Mouse (Mus musculus) adrenal gland (tissue): ENCODE data around the gene Spsb2.

ENCODE experiments used
- intact Hi-C: fragments of 180-260 bp; cut with DNase I; formaldehyde crosslinking; loops from one replicate; pipeline ENCODE4 v1.15.1; 2025
- long read RNA-seq, 2 experiments: library from polyadenylated mRNA; unstranded; transcript quantifications; one replicate each; pipeline ENCODE4 v2.0.0; 2020; ENCODE audit warnings: borderline replicate concordance in 1 of 2; ENCODE audit not compliant: insufficient replicate concordance in 1 of 2

Gene Spsb2
- long read RNA-seq, experiment 1, transcript Spsb2-202 (3 exons, 1,219 nt) = major isoform, 11 of 18 reads
- long read RNA-seq, experiment 1, partial matches to known transcripts = 4 of 18 reads
- long read RNA-seq, experiment 1, other reads (novel, unspliced or antisense) = 2 of 18 reads
- long read RNA-seq, experiment 2, transcript Spsb2-202 (3 exons, 1,219 nt) = major isoform, 12 of 27 reads
- long read RNA-seq, experiment 2, partial matches to known transcripts = 9 of 27 reads
- long read RNA-seq, experiment 2, other reads (novel, unspliced or antisense) = 5 of 27 reads

DNA sequence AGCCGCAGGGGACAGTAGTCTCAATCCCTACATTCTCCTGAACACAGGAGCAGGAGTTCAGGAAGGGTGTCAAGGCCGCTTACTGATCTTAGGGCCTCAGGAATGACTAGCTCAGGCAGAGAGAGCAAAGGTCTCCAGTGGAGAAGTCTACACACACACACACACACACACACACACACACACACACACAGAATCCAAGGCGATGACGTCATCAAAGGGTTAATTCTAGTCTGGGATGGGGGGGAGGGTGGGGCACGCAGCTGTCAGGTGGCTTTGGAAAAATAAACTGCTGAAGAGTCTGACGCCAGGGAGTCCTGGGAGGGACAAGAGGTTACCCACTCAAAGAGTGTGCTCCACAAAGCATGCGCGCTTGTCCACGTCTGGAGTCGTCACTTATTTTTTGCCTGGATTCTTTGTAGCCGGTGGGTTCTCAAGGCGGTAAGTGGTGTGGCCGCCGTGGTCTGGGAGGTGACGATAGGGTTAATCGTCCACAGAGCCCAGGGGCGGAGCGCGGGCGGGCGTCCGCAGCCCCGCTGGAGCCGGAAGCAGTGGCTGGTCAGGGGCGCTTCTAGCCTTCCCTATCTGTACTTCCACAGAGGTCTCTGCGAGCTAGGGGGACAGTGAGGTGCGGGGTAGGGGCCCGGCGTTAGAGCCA, at the start of gene Spsb2:
Spsb2 (plus strand) TSS at position 304 of the 655 bp plus-strand sequence.
- intact Hi-C loops = no loop called here

GRCm38 (mm10) chr6:124758849-124759232, 49.6 kb upstream of the Spsb2 start:
- intact Hi-C loops = loop anchor here (2.0 to 5.0 kb wide), 2 partner anchors 47 to 118 kb away; partner anchors contain the start of genes Emg1 and Phb2

DNA sequence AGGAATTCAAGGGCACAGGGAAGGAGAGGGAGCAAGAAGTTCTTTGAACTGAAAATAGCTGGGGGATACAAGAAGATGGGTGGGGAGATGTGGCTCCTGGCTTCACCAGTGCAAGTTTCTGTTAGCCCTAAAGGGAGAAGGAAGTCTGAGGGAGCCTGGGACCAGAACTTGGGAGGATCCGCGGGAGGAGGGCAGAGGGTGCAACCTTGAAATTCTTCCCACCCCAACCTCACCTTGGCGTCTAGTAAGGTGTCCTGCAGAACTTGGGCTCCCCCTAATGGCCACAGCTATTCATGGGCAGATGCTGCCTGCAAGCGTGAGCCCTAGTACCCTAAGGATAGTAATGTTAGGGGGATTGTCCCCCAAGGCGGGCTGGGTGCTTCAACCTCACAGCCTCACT, 49.2 kb upstream of the Spsb2 start:
- intact Hi-C loops = loop anchor here (2.0 to 5.0 kb wide), 2 partner anchors 47 to 118 kb away; partner anchors contain the start of genes Emg1 and Phb2

DNA sequence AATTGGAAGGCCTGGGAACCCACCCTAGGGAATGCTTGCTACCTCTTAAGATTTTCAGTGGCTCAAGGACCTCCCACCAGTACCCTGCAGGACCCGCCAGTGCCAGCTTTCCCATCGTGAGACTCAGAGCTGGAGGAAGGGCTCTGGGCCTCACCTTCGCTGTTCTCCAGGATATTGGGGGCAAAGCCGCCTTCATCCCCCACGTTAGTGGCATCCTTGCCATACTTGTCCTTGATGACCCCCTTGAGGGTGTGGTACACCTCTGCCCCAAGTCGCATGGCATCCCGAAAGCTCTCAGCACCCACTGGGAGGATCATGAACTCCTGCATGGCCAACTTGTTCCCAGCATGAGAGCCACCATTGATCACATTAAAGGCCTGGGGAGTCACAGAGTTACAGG, 42.5 kb upstream of the Spsb2 start:
- intact Hi-C loops = no loop called here

- intact Hi-C loops = no loop called here
These were observed 40.9 kb upstream of the Spsb2 start for GRCm38 (mm10) chr6:124767536-124767919.

DNA sequence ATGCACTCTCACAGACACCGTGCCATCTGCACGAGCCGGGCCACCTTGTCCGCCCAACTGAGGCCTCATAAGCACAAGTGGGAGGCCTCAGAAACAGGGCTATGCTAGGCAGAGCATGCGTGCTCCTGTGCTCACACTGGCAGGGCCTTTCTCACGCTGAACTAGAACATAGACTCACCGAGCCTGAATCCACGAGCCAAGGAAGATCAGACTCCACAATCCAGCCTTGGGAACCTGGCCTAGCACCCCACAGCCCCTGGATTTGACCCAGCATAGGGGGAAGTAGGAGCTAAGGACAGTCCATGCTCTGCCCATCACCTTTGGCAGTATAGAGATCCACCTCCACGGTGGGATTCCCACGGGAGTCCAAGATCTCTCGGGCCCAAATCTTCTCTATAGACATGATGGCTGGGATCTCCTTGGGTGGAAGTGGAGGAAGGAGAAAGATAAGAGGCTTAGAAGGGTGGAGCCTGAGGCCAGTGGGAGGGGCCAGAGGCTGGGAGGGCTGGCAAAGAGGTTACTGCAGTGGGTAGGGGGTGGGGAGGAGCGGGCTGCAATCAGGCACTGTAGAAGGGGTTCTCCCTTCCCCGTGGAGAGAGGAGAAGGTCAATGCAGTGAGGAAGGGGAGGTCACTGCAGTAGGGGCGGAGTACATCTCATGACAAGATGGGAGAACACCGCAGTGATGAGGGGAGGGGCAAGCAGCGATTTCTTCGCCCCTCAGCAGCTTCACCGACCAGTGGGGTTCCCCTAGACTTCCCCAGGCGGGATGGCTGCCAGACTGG, 40.3 kb upstream of the Spsb2 start:
- intact Hi-C loops = no loop called here

DNA sequence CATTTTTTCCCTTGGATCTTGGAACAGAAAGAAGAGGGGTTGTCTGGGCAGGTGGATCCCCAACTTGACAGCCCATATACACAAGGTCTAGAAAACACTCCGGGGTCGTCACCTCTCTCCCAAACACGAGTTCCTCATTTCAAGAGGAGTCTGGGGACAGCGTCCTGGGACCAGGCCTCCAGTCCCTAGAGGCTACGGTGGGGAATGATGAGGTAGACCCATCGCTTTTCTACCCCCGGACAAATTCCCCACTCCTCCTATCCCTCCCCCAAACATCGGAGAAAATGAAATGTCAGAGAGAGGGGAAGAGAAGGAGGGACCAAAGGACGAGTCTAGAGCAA, 39.8 kb upstream of the Spsb2 start:
- intact Hi-C loops = no loop called here

- intact Hi-C loops = no loop called here
These were observed 39.2 kb upstream of the Spsb2 start, which contains the start of gene Eno2 for GRCm38 (mm10) chr6:124769101-124769765. Gene Eno2, minus strand, starts transcription at chr6:124769673.

GRCm38 (mm10) chr6:124770013-124770412, 38.4 kb upstream of the Spsb2 start:
- intact Hi-C loops = no loop called here

- intact Hi-C loops = no loop called here
These were observed 38.0 kb upstream of the Spsb2 start for GRCm38 (mm10) chr6:124770511-124770910.

DNA sequence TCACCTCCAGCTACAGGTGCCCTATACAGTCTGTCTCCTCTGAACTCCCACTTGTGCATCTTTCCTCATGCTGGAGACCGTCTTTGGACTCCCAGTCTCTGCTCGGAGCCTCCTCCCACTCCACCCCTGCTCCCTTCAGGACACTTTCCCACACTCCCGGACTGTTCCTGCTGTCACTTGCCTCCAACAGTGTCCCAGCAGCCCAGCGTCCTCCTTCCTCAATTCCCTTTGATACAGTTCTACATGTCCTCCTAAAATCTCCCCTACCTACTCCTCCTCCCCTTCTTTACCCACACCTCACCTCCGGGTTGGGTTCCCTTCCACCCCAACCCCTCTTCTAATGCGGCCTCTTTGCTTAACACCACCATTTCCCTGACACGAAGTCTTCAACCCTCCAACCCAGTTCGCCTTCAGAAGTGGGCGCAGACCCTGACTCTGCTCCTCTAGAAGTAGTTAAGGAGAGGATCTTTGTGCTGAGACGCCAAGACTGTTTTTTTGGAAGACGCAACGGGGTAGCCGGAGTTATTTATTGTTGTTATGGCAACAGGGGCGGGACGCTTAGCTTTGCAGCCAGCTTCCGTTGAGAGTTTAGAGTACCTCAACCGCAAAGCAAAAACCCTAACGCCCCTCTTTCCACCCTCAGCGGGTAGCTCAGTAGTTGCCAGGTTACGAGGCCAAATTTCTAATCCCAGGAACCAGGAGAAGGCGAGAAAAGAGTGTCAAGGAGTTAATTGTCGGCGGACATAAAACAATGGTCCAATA, 29.1 kb upstream of the Spsb2 start, which contains the start of gene Lrrc23:
Lrrc23 (minus strand) TSS at position 506 of the 762 bp plus-strand sequence.
- intact Hi-C loops = no loop called here

- intact Hi-C loops = no loop called here
These were observed 28.5 kb upstream of the Spsb2 start for GRCm38 (mm10) chr6:124779984-124780416.

DNA sequence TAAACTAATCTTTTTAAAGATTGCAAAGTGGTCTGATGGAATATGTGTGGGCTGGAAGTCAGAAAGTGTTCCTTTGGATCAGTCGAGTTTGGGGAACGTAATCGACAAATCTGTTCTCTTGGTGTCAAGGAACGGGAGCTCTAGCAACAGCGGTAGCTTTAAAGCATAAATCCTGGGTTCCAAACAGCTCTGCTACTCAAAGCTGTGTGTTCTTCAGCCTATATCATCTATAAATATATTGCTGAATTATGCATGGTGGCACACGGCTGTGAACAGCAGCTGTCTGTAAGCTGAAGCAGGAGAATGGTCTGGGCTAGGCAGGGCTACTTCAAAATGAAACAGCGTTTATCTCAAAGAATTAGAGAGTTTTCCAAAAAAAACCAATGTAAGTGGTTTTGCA, 27.5 kb upstream of the Spsb2 start:
- intact Hi-C loops = no loop called here

- intact Hi-C loops = no loop called here
These were observed 26.0 kb upstream of the Spsb2 start for GRCm38 (mm10) chr6:124782436-124782835.

DNA sequence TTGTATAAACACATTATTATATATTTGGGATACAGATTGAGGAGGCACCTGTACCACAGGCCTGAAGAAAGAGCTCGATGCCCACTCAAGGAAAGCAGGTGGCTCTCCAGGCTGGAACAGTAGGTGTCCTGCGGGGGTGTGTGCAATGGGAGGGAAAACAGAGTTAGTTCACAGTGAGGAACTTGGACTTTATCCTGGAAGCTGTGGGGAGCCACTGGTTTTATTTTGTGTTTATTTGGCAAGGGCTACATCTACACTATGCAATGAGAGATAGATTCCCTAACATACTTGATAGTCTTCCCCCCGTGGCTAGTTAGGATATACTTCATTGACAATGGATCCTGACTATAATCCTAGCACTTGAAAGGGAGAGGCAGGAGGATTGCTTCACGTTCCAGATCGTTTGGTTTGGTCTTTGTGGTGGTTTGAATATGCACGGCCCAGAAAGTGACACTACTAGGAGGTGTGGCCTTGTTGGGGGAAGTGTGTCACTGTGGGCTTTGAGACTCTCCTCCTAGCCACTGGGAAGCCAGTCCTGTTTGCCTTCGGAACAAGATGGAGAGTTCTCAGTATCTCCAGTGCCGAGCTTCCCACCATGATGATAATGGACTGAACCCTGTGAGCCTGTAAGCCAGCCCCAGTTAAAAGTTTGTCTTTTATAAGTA, 21.6 kb upstream of the Spsb2 start:
- intact Hi-C loops = no loop called here

DNA sequence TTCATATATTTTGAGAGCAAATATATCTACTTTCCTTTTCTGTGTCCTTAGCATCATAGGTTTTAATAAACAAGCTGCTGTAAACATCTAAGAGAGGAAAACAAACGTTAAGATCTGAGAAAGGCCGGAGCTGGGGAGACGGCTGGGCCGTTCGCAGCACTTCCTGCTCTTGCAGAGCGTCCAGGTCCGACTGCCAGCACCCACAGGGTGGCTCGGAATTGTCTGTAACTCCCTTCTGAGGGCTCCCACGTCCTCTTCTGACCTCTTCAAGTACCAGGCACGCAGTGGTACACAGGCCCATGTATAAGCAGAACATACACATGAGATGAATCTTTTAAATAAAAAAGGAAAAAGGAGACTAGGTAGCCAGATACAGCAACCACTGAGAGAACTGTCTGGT, 20.7 kb upstream of the Spsb2 start:
- intact Hi-C loops = no loop called here

DNA sequence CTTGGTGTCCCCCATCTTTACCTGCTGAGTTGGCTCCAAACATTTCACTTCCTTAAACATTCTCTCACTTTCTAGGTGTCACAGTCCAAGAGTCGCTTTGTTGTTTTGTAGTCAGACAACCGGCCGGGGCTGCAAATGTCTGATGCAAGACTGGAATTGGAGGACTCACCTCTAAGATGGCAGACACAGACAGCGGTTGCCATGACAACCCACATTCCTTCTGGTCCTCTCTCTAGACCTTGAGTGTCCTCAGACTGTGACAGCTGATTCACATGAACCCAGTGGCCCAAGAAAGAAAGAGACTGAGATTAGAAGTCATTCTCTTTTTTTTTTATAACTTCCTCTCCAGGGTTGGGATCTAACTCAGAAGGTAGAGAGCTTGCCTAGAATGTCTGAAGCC, 18.9 kb upstream of the Spsb2 start:
- intact Hi-C loops = no loop called here

DNA sequence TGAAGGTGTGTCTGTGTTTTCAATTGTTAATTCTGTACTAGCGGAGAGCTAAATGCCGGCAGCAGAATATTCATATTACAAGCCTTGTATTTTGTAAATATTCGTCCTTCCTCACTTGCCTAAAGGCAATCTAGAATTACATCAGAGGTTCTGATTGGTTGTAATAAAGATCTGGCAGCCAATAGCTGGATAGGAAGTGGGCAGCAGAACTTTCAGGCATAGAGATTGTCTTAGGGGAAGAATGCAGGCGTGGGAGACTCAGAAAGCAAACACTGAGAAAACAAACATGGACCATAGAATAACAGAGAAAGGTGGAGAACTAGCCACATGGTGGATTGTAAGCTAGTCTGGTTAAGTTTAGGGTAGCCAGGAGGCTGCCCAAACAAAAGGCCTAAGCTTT, 18.3 kb upstream of the Spsb2 start:
- intact Hi-C loops = no loop called here

DNA sequence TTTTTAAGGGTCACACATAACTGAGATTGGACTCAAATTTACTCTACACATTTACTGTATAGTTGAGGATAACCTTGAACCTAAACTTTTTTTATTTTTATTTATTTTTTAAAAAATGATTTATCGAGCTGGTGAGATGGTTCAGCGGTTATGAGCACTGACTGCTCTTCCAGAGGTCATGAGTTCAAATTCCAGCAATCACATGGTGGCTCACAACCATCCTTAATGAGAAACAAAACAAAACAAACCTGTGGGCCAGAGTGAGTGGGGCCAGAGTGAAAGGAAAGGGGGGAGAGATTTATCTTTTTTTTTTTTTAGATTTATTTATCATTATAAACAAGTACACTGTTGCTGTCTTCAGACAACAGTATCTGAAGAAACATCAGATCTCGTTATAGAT, 16.6 kb upstream of the Spsb2 start:
- intact Hi-C loops = no loop called here

- intact Hi-C loops = no loop called here
These were observed 12.7 kb upstream of the Spsb2 start for GRCm38 (mm10) chr6:124795781-124796180.
